Mouse (Mus musculus): ENCODE measurements around the gene Gm42715.
"Not testable (repeated sequence)": the region's sequence is repeated elsewhere in the genome, so short reads cannot be mapped to it uniquely, and the experiment has no call there.

Gm42715 gene

GRCm38 (mm10) chr7:127497382-127497781 is 22.0 kb upstream of the Gm42715 start:
- in situ Hi-C loops (cut with MboI, MseI): no loop called here

- in situ Hi-C loops (cut with MboI, MseI): no loop called here
These were observed 21.0 kb upstream of the Gm42715 start for GRCm38 (mm10) chr7:127498407-127498806.

GRCm38 (mm10) chr7:127508291-127508690 is 11.1 kb upstream of the Gm42715 start:
- in situ Hi-C loops (cut with MboI, MseI): no loop called here

GRCm38 (mm10) chr7:127509830-127510229 is 9.6 kb upstream of the Gm42715 start:
- in situ Hi-C loops (cut with MboI, MseI): not testable (repeated sequence)

- in situ Hi-C loops (cut with MboI, MseI): no loop called here
These were observed 8.1 kb upstream of the Gm42715 start for GRCm38 (mm10) chr7:127511241-127511640.

- in situ Hi-C loops (cut with MboI, MseI): no loop called here
These were observed 7.6 kb upstream of the Gm42715 start, which contains the start of gene Srcap for GRCm38 (mm10) chr7:127511808-127512230. Srcap (plus strand) TSS chr7:127511983.

GRCm38 (mm10) chr7:127512231-127513015 is 7.0 kb upstream of the Gm42715 start:
- in situ Hi-C loops (cut with MboI, MseI): no loop called here

- in situ Hi-C loops (cut with MboI, MseI): no loop called here
These were observed 6.4 kb upstream of the Gm42715 start for GRCm38 (mm10) chr7:127513016-127513390.

- in situ Hi-C loops (cut with MboI, MseI): no loop called here
These were observed 5.6 kb upstream of the Gm42715 start for GRCm38 (mm10) chr7:127513781-127514180.

- in situ Hi-C loops (cut with MboI, MseI): no loop called here
These were observed 3.5 kb upstream of the Gm42715 start for GRCm38 (mm10) chr7:127515846-127516245.

GRCm38 (mm10) chr7:127516344-127516743 is 3.0 kb upstream of the Gm42715 start:
- in situ Hi-C loops (cut with MboI, MseI): no loop called here

GRCm38 (mm10) chr7:127541671-127542070 is 22.3 kb downstream of the Gm42715 start:
- in situ Hi-C loops (cut with MboI, MseI): no loop called here

GRCm38 (mm10) chr7:127549116-127549835 is 29.9 kb downstream of the Gm42715 start:
- in situ Hi-C loops (cut with MboI, MseI): no loop called here

GRCm38 (mm10) chr7:127551558-127551957 is 32.2 kb downstream of the Gm42715 start:
- in situ Hi-C loops (cut with MboI, MseI): no loop called here

- in situ Hi-C loops (cut with MboI, MseI): no loop called here
These were observed 41.2 kb downstream of the Gm42715 start for GRCm38 (mm10) chr7:127560580-127560979.

- in situ Hi-C loops (cut with MboI, MseI): no loop called here
These were observed 42.0 kb downstream of the Gm42715 start, which contains the start of gene Tmem265 for GRCm38 (mm10) chr7:127561340-127561858. Tmem265 (plus strand) TSS chr7:127561390.

GRCm38 (mm10) chr7:127564381-127565150 is 45.2 kb downstream of the Gm42715 start:
- in situ Hi-C loops (cut with MboI, MseI): no loop called here

GRCm38 (mm10) chr7:127572895-127573471 is 53.6 kb downstream of the Gm42715 start, which contains the start of gene Phkg2:
Phkg2 (plus strand) TSS chr7:127573340.
- in situ Hi-C loops (cut with MboI, MseI): no loop called here

GRCm38 (mm10) chr7:127573503-127574008 is 54.2 kb downstream of the Gm42715 start:
- in situ Hi-C loops (cut with MboI, MseI): no loop called here

GRCm38 (mm10) chr7:127574115-127574514 is 54.7 kb downstream of the Gm42715 start:
- in situ Hi-C loops (cut with MboI, MseI): no loop called here

- in situ Hi-C loops (cut with MboI, MseI): no loop called here
These were observed 63.9 kb downstream of the Gm42715 start for GRCm38 (mm10) chr7:127583260-127583659.

Measured in T-helper 1 cell (primary cell).